Mouse (Mus musculus) stomach, postnatal 0 days (tissue): ENCODE measurements around the gene Wnt4. TPM values are rescaled to one million over a fixed set of nuclear protein-coding genes. Genes with fewer than 3 reads are reported as not detected.
A peak's percentile ranks its signal among the peaks of the same experiment; 100 is the strongest.

Source experiments
- ATAC-seq: fragments of 200-750 bp; cut with Nextera tagmentation; 2 replicates; pipeline ENCODE4 v1.8.0; 2017; ENCODE audit not compliant: low FRiP score, low TSS enrichment
- DNase-seq: peaks from one replicate; pipeline ENCODE4 v3.0.0-alpha.2; 2016; ENCODE audit warnings: low spot score
- H3K27ac ChIP-seq: fragments of 300-500 bp; sonication (generic); replicated peaks from 2 replicates; pipeline ENCODE4 v1.5.1; 2014; ENCODE audit warnings: mild to moderate bottlenecking, control low read depth
- H3K27me3 ChIP-seq: fragments of 300-500 bp; sonication (generic); 2 replicates; pipeline ENCODE4 v1.6.1; 2014; ENCODE audit warnings: low read length; ENCODE audit not compliant: control insufficient read depth, insufficient read depth
- H3K36me3 ChIP-seq: fragments of 300-500 bp; sonication (generic); 2 replicates; pipeline ENCODE4 v1.6.1; 2014; ENCODE audit warnings: low read length, mixed read lengths; ENCODE audit not compliant: control insufficient read depth, insufficient read depth
- H3K4me1 ChIP-seq: fragments of 300-500 bp; sonication (generic); replicated peaks from 2 replicates; pipeline ENCODE4 v1.6.1; 2014; ENCODE audit warnings: antibody characterized with exemption; ENCODE audit not compliant: control insufficient read depth, insufficient read depth
- H3K4me2 ChIP-seq: fragments of 300-500 bp; sonication (generic); replicated peaks from 2 replicates; pipeline ENCODE4 v1.6.1; 2014; ENCODE audit warnings: low read depth, mild to moderate bottlenecking, control low read depth, moderate library complexity
- H3K4me3 ChIP-seq: fragments of 300-500 bp; sonication (generic); 2 replicates; pipeline ENCODE4 v1.5.1; 2014; ENCODE audit warnings: low read depth, low read length, control low read depth
- H3K9ac ChIP-seq: fragments of 300-500 bp; sonication (generic); 2 replicates; pipeline ENCODE4 v1.6.1; 2014; ENCODE audit warnings: mild to moderate bottlenecking, low read length, control low read depth, mixed read lengths
- H3K9me3 ChIP-seq: fragments of 300-500 bp; sonication (generic); 2 replicates; pipeline ENCODE4 v1.6.1; 2016; ENCODE audit warnings: low read length; ENCODE audit not compliant: control insufficient read depth
- CTCF ChIP-seq: IDR thresholded peaks from 2 replicates; pipeline ENCODE4 v1.5.1; 2016; ENCODE audit warnings: antibody characterized with exemption, low read depth, mild to moderate bottlenecking, moderate library complexity
- EP300 ChIP-seq: optimal IDR thresholded peaks from 2 replicates; pipeline ENCODE3; 2016; ENCODE audit warnings: antibody characterized with exemption
- WGBS: fragments of 180-500 bp; shearing (Covaris S2); extraction: QIAGEN DNeasy Blood & Tissue Kit; methylation state at CpG from one replicate; pipeline ENCODE4 v1.1.7; 2014; 5-methylcytosine and 5-hydroxymethylcytosine counted together
- polyA plus RNA-seq: library from polyadenylated mRNA; unstranded; fragments of >200 nt; fragmentation: Nextera tagmentation; extraction: Ambion mirVana; gene quantifications from 2 replicates; pipeline ENCODE4 v1.2.1, GENCODE M21; 2015

The Wnt4 gene
- polyA plus RNA-seq, 1 experiment from 2014 or later, result 45.3 TPM

DNA sequence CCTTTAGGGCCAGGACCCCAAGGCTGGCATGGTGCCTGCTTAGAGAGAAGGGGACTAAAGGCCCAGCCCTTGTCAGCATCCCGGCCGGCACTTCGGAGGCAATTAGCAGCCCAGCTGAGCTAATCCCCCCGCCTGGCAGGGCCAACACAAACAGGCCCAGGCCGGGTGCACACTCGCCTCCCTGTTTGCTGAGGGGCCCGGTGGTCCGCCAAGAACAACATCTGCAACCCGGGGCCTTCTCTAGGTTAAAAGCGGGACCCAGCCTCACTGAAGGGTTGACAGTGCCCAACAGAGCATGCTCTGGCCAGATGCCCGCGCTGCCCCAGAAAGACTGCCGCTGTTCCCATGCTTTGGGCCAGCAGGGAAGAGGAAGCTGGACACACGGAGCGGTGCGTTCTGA, 24.3 kb downstream of the Wnt4 start:
- no peak overlapping the region for H3K27ac ChIP-seq
- H3K36me3 ChIP-seq, result 0 out of 2 replicates have a peak, but pooled peaks cover 2% of the 10 kb centered on the region
- no peaks in the 10 kb centered on the region for H3K27me3 ChIP-seq
- peak; percentile 16; the same call in 1 of the 2 replicates for ATAC-seq
- no peaks in the 10 kb centered on the region for H3K4me1 ChIP-seq
- no peak overlapping the region for H3K9ac ChIP-seq
- no peak overlapping the region for H3K4me3 ChIP-seq
- TF ChIP-seq CTCF (no peak), EP300 (no peak)
- H3K9me3 ChIP-seq, result no peaks in the 10 kb centered on the region
- H3K4me2 ChIP-seq, result no peak overlapping the region
- no peak for DNase-seq
- WGBS, result 57% methylated on average over 16 of the region's 16 CpGs

DNA sequence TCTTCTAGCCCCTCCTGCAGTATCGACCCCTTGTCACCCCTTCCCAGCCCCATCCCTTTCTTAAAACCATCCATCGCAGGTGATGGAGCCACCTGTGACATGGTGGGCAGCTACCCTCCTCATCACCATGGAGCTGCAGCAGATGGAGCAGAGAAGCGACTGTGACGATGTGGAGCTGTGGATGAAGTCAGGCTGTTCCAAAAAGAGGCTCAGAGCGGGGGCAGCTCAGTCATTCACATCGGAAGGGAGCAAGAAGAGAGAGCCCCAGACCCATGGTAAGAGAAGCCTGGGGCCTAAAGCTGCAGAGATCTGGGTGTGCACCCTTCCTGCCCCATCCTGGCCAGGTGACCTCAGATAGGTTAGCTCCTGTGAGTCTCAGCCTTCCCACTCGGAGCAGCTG, 26.8 kb downstream of the Wnt4 start:
- no peak overlapping the region for H3K27ac ChIP-seq
- H3K9ac ChIP-seq, result no peak overlapping the region
- 83% methylated on average over 7 of the region's 7 CpGs for WGBS
- H3K4me3 ChIP-seq, result no peak overlapping the region
- no peak for TF ChIP-seq EP300
- no peak for TF ChIP-seq CTCF
- H3K36me3 ChIP-seq, result no peaks in the 10 kb centered on the region
- H3K27me3 ChIP-seq, result no peaks in the 10 kb centered on the region
- ATAC-seq (no peak), DNase-seq (no peak)
- H3K4me1 ChIP-seq, result no peaks in the 10 kb centered on the region
- H3K4me2 ChIP-seq, result no peak overlapping the region
- H3K9me3 ChIP-seq, result no peaks in the 10 kb centered on the region

DNA sequence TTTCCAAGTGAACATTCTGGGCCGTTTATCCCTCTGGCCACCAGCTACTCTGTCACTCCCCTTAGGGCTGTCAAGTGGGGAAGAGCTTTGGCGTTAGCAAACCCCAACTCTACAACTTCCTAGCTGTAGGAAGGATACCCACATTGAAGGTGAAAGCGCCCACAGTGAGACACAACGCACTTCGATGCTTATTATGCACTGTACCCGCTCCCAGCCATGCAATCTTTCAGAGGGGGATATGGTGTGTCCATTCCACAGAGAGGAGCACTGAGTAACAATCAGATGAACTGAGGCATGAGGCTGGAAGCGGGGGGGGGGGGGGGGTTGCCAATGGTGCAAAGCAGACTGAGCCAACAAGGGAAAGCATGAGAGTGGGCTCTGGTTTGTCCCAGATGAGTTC, 27.8 kb downstream of the Wnt4 start:
- TF ChIP-seq EP300 (no peak), CTCF (no peak)
- WGBS, result 73% methylated on average over 7 of the region's 7 CpGs
- no peaks in the 10 kb centered on the region for H3K9me3 ChIP-seq
- H3K4me1 ChIP-seq, result no peaks in the 10 kb centered on the region
- no peak for ATAC-seq
- H3K27me3 ChIP-seq, result no peaks in the 10 kb centered on the region
- no peak overlapping the region for H3K27ac ChIP-seq
- H3K36me3 ChIP-seq, result no peaks in the 10 kb centered on the region
- H3K9ac ChIP-seq, result no peak overlapping the region
- H3K4me2 ChIP-seq, result no peak overlapping the region
- H3K4me3 ChIP-seq, result no peak overlapping the region
- no peak for DNase-seq

DNA sequence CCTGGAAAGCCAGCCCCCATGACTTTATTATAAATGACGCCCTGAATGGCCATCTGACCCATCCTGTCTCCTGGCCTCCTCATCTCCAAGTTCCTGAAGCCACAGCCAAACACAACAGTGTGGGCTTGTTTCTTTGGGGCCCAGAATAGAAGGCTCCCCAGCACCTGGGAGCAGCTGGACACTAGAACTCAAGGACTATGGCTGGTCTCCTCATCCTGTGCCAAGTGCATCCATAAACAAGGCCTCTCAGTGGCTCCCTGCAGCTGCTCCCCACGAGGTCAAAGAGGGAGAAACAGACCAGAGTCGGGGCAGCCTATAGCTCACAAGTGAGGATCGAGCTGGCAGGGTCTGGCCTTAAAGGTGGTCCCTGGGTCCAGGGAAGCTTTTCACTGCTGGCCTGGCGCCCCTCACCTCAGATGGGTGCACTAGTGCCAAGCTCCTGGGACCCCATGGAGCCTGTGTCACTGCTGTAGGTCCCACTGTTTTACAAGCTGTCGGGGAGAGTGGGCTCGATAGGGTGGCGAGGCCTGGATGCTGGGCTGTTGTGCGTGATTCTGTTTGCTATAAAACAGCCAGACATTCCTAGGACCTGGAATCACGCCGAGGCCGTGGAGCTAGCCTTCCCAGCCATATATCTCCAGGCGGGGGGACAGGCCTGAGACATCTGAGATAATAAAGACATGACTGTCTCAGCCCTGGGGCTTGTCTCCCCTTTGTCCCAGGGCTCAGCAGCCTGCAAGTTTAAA, 28.7 kb downstream of the Wnt4 start:
- TF ChIP-seq EP300, result no peak
- no peak for TF ChIP-seq CTCF
- no peaks in the 10 kb centered on the region for H3K4me1 ChIP-seq
- H3K9ac ChIP-seq, result peak overlapping the region; percentile 3; the same call in 1 of the 2 replicates

DNA sequence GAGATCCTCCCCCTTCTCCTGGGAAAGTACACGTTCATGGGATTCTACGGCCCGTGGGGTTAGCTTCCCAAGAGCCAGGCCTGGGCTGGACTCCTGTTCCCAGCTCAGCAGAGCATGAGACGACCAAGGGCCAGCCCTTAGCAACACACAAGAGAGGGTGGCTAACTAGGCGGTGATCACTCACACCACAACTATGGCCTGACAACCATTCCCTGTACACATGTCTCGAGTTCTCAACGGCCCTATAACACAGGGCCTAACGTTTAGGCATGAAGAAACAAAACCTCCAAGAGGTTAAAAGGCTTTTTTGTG, 29.2 kb downstream of the Wnt4 start:
- peak overlapping the region; percentile 3; the same call in 1 of the 2 replicates for H3K9ac ChIP-seq

More for the DNA sequence above, 28.7 kb downstream of the Wnt4 start:
- DNase-seq (no peak), ATAC-seq (no peak)
- WGBS, result 59% methylated on average over 13 of the region's 13 CpGs
- H3K4me3 ChIP-seq, result no peak overlapping the region
- no peaks in the 10 kb centered on the region for H3K36me3 ChIP-seq
- H3K4me2 ChIP-seq, result no peak overlapping the region
- H3K9me3 ChIP-seq, result no peaks in the 10 kb centered on the region
- H3K27ac ChIP-seq, result peak overlapping the region; percentile 24; the same call in 1 of the 2 replicates
- H3K27me3 ChIP-seq, result no peaks in the 10 kb centered on the region

DNA sequence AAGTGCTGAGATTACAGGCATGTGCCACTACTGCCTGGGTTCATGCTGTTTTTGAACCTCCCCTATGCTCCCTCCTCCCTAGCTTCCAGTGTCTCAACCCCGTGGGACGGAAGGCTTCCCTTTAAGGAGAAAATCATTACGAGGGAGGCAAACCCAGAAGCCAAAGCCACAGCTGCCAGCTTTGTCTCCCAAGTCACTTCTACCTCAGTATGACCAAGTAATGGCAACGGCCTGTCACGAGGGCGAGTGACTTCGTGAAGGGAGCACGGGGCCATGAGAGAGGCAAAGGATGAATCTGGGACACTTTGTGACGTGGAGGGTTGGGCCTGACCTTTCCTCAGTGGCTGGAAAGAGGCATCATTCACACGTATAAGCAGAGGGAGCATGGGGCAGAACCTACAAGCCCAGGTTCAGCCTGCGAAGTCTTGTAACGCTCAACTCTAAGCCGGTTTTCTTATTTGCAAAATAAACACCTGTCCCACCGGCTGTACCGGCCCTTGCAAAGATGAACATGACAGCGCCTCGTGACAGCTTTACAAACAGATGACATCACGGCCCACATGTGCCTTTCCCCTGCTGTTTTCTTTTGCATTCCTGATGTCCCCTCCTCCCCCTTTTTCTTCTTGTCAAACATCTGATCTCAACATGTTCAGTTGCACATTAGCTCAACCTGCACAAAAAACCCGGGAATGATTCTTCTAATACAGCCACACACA, 29.9 kb downstream of the Wnt4 start:
- no peak for DNase-seq
- no peak overlapping the region for H3K27ac ChIP-seq
- TF ChIP-seq EP300 (no peak), CTCF (no peak)
- H3K27me3 ChIP-seq, result no peaks in the 10 kb centered on the region
- no peak overlapping the region for H3K9ac ChIP-seq
- H3K4me2 ChIP-seq, result no peak overlapping the region
- WGBS, result 47% methylated on average over 19 of the region's 19 CpGs
- no peak for ATAC-seq
- H3K4me1 ChIP-seq, result no peaks in the 10 kb centered on the region
- no peaks in the 10 kb centered on the region for H3K9me3 ChIP-seq
- H3K4me3 ChIP-seq, result no peak overlapping the region
- H3K36me3 ChIP-seq, result no peaks in the 10 kb centered on the region

More for the DNA sequence above, 29.2 kb downstream of the Wnt4 start:
- H3K27me3 ChIP-seq, result no peaks in the 10 kb centered on the region
- H3K27ac ChIP-seq, result peak overlapping the region; percentile 24; the same call in 1 of the 2 replicates
- H3K9me3 ChIP-seq, result no peaks in the 10 kb centered on the region
- TF ChIP-seq CTCF, result no peak
- no peak for TF ChIP-seq EP300
- WGBS, result 55% methylated on average over 8 of the region's 8 CpGs
- no peak overlapping the region for H3K4me2 ChIP-seq
- H3K36me3 ChIP-seq, result no peaks in the 10 kb centered on the region
- no peak for DNase-seq
- H3K4me3 ChIP-seq, result no peak overlapping the region
- no peaks in the 10 kb centered on the region for H3K4me1 ChIP-seq
- no peak for ATAC-seq
